Mouse (Mus musculus) MN1 (cell line): ENCODE data around the gene Olfml2a.
A peak's percentile ranks its signal among the peaks of the same experiment; 100 is the strongest.

Experiments used
- DNase-seq: peaks from one replicate; pipeline ENCODE4 v3.0.0-alpha.2; 2016; ENCODE audit warnings: low spot score

The Olfml2a gene

GRCm38 (mm10) chr2:38938007-38938406, 6.2 kb downstream of the Olfml2a start:
- DNase-seq = no peak

- DNase-seq = no peak
These were observed 7.3 kb downstream of the Olfml2a start for GRCm38 (mm10) chr2:38939047-38939446.

GRCm38 (mm10) chr2:38941426-38941825, 9.6 kb downstream of the Olfml2a start:
- no peak for DNase-seq

GRCm38 (mm10) chr2:38941898-38942297, 10.1 kb downstream of the Olfml2a start:
- no peak for DNase-seq

GRCm38 (mm10) chr2:38943161-38943560, 11.4 kb downstream of the Olfml2a start:
- no peak for DNase-seq

GRCm38 (mm10) chr2:38943977-38944376, 12.2 kb downstream of the Olfml2a start:
- DNase-seq = no peak

- no peak for DNase-seq
These were observed 12.8 kb downstream of the Olfml2a start for GRCm38 (mm10) chr2:38944460-38945161.

GRCm38 (mm10) chr2:38947566-38947965, 15.8 kb downstream of the Olfml2a start:
- DNase-seq = peak; percentile 34

GRCm38 (mm10) chr2:38950281-38950719, 18.5 kb downstream of the Olfml2a start:
- peak; percentile 92 for DNase-seq

GRCm38 (mm10) chr2:38953152-38953883, 21.5 kb downstream of the Olfml2a start:
- DNase-seq = no peak

GRCm38 (mm10) chr2:38956062-38956461, 24.3 kb downstream of the Olfml2a start:
- no peak for DNase-seq

- DNase-seq = no peak
These were observed 26.0 kb downstream of the Olfml2a start for GRCm38 (mm10) chr2:38957671-38958223.

- peak; percentile 41 for DNase-seq
These were observed 32.4 kb downstream of the Olfml2a start for GRCm38 (mm10) chr2:38964198-38964597.

GRCm38 (mm10) chr2:38969650-38970049, 37.9 kb downstream of the Olfml2a start:
- DNase-seq = no peak

- no peak for DNase-seq
These were observed 38.3 kb downstream of the Olfml2a start for GRCm38 (mm10) chr2:38970057-38970456.

GRCm38 (mm10) chr2:38973223-38973622, 41.4 kb downstream of the Olfml2a start:
- no peak for DNase-seq

- no peak for DNase-seq
These were observed 41.9 kb downstream of the Olfml2a start for GRCm38 (mm10) chr2:38973701-38974100.

- no peak for DNase-seq
These were observed 42.4 kb downstream of the Olfml2a start for GRCm38 (mm10) chr2:38974171-38974570.

- no peak for DNase-seq
These were observed 43.4 kb downstream of the Olfml2a start for GRCm38 (mm10) chr2:38975181-38975580.

GRCm38 (mm10) chr2:38975941-38976805, 44.4 kb downstream of the Olfml2a start:
- DNase-seq = no peak

- no peak for DNase-seq
These were observed 46.1 kb downstream of the Olfml2a start for GRCm38 (mm10) chr2:38977837-38978236.

- no peak for DNase-seq
These were observed 51.7 kb downstream of the Olfml2a start for GRCm38 (mm10) chr2:38983456-38983855.
